Mouse (Mus musculus) liver (tissue): ENCODE results near the gene Gm14399.
"Not testable (repeated sequence)": the region's sequence is repeated elsewhere in the genome, so short reads cannot be mapped to it uniquely, and the experiment has no call there.

ENCODE experiments used
- DNase-seq: peaks from one replicate; pipeline ENCODE4 v3.0.0-alpha.2; 2020; ENCODE audit warnings: mixed read lengths

The Gm14399 gene

DNA sequence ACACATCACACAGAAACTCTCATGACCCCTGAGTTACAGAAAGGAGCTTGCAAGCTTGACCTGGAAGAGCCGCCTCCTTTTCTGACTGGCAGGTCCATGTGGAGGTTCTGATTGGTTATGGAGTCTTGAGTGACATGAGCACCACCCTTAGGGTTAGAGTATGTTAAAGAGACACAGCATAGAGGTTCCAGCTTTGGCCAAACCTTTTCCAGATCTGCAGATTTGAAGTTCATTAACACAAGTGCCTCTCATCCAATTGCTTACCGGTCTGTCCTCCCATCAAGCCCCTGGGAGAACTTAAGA lies at the start of gene Gm14399:
Gene Gm14399 (minus strand): TSS at position 20 of the 303 bp plus-strand sequence.
- not testable (repeated sequence) for DNase-seq

DNA sequence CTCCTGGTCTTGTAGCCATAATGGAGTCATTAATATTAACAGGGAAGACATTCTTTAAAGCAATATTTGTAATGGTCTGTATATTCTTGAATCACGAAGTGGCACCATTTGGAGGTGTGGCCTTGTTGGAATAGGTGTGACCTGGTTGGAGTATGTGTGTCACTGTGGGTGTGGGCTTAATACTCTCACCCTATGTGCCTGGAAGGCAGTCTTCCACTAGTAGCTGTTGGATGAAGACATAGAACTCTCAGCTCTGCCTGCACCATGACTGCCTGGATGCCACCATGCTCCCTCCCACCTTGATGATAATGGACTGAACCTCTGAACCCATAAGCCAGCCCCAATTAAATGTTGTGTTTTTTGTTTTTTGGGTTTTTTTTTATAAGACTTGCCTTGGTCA lies 37.2 kb upstream of the Gm14399 start:
- DNase-seq = not testable (repeated sequence)

DNA sequence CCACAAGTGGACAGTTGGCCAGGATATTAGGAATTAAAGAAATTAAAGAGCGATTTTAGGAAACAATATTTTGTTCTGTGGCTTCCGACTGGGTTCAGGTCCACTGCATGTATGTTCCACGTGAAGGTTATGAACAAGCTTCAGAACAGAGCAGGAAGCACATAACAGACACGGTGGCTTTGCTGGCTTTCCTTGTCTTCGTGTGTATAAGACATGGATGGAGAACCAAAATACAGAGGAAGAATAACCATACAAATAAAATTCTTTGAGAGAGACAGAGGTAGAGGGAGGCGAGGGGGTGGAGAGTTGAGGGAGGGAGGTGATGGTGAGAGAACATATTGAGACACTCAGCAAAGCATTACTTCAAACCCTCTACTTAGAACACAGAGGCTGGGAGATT lies 34.5 kb upstream of the Gm14399 start:
- no peak for DNase-seq

DNA sequence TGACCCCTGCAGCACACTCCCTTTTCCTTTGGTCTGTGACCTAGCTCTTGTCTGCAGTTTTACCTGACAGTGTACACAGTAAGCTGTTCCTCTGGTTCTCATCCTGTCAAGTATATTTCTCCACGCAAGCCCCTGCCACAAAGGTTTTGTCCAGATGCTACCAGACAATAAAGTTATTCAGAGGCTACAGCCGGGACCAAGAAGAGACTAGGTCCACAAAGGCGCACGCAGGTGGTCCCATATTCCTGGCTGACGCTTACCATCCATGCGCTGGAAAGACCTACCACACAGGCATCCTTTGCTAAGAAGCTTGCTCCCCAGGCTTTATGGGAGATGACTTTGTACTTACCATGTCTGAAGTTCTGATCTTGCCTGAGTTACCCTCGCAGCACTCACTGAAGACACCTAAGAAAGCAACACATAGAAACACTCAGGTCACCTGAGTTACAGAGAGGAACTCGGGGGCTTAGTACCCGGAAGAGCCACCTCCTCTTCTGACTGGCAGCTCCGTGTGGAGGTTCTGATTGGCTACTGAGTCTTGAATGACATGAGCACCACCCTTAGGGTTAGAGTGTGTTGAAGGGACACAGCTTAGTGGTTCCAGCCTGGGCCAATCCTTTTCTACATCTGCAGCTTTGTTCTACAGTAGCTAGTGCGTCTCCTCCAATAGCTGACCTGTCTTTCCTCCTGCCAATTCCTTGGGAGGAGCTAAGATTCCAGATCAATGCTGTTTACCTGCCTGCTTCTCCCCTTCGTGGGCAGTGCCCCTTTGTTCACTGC lies 33.8 kb upstream of the Gm14399 start, which contains the start of gene Gm14443:
Gene Gm14443 (minus strand): TSS at position 471 of the 780 bp plus-strand sequence.
- not testable (repeated sequence) for DNase-seq

DNA sequence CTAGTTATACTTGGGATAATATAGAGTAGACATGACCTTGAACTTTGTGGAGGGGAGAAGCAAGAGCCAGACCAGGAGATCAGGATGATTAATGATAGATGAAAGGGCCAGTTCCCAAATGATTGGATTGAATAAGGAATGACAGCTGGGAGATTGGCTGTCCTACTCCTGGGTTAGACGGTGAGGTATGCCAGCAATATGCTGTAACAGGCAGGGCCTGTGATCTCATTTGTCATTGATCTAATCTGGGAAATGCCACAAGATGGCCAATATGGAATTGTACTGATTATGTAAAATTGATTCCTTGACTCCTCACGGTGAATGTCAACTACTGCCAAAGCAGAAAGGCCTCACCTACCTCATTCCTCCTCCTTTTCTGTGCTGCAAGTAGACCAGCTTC lies 32.2 kb upstream of the Gm14399 start:
- DNase-seq = not testable (repeated sequence)

DNA sequence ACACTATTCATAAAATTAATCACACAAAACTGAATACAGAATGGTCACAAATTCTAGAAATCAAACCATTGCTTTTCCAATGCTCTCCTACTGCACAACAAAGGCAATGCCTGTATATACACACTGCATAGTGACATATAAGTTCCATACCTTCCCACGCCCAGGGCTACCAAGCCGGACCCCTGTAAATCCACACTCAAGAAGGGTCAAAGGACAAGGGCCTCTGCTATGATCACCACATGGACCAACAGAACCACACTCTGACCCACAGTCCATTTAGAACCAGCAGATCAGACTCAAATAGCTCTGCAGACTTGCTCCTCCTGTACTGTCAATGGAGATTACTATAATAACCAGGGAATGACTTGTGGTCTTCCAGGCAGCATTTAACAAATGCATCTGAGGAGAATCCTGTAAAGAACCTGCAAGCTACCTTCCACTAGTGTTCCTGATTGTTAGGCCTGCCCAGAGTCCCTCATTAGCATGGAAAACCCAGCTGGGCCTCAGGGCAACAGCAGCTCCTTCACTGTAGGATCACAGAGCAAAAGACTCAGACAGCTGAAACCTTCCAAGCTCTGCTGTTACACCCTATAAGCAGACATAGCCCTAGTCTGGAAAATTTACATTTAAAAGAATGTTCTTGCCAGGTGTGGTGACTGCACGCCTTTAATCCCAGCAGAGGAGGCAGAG lies 31.2 kb upstream of the Gm14399 start:
- not testable (repeated sequence) for DNase-seq

DNA sequence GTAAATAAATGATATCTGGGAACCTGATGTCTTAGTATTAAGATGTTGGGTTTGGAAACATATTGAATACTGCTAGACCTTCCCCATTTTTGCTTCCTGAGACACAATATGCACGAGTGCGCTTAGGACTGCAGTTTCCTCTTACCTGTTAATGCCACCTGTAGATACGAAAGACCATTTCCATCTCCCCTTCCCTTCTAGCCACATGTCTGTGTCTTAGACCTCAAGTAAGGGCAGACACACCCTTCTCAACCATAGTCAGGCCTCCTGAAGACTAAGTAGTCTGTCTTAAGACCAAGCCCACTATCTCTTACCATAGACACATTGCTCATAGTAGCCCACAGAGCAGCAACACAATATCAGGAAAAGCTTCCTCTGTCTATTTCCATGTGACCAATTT lies 30.3 kb upstream of the Gm14399 start:
- DNase-seq = no peak

DNA sequence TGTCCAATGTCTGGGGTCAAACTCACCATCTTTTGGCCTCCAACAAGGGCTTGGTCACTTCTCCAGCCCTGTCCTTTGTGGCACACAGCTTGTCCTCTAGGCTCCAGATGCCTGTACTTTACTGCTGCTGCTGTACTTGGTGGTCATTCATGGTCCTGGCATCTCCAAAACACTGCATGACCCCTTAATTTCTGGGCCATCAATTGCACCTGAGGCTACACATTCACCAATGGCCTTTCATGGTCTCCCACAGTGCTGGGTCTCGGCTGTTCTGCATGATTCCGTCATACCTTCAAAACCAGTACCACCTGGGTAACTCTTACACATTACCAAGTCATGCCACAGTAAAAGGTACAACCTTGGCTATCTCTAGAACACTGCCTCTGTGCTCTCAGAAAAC lies 25.1 kb upstream of the Gm14399 start:
- not testable (repeated sequence) for DNase-seq

DNA sequence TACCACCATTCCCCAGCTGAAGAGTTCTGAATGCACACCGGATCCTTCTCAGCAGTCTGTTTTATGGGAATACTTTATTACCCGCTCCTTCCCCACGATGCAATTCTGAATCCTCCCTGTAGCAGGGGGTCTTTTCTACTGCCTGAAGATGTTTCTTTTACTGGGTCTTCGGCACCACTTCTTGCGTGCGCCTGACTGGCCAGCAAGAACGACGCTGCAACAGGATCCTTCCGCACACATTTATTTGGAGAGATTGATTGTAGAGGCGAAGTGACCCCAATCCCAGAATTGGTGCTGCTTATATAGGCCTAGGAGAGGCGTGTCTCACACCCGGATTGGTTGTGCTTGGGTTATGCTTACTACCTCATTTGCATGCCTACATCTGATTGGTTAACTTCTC lies 23.3 kb upstream of the Gm14399 start:
- DNase-seq = not testable (repeated sequence)

DNA sequence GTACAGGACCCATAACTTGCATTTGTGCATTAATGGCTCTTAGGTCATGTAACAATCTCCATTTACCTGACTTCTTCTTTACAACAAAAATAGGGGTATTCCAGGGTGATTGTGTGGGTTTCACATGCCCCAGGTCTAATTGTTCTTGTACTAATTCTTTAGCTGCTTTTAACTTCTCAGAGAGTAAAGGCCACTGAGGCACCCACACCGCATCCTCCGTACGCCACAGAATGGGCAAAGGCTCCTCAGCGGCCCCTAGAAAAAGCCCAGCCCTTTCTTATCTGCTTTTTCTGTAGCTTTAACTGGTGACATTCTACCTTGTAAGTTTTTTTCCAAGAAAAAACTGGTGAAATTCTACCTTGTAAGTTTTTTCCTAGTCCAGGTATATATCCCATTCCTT lies 19.6 kb upstream of the Gm14399 start:
- DNase-seq = not testable (repeated sequence)

DNA sequence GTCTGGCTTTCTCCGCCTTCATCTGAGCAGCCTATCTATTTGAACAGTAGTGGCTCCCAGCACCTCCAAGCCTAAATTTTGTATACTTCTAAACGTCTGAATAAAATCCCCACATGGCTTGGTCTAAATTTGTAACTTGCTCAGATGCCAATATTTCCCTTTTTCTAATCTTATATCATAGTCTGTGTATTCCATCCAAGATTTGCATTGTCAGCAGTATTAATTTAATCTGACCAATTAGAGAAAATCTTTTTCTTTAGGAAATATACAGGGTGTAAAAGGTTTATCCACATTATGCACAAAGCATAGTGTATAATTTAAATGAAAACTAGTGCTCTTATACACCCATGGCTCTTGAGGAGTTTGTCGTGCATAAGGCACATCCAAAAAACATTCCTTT lies 16.8 kb upstream of the Gm14399 start:
- no peak for DNase-seq

DNA sequence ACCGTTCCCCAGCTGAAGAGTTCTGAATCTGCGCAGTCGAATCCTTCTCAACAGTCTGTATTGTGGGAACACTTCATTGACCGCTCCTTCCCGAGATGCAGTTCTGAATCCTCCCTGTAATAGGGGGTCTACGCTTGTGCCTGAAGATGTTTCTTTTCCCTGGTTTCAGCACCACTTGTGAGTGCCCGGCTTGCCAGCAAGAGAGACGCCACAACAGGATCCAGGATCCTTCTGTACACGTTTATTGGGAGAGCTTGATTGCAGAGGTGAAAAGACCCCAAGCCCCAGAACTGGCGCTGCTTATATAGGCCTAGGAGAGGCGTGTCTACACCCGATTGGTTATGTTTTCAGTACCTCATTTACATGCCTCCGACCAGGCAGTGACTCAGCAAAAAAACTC lies 14.9 kb upstream of the Gm14399 start:
- no peak for DNase-seq

DNA sequence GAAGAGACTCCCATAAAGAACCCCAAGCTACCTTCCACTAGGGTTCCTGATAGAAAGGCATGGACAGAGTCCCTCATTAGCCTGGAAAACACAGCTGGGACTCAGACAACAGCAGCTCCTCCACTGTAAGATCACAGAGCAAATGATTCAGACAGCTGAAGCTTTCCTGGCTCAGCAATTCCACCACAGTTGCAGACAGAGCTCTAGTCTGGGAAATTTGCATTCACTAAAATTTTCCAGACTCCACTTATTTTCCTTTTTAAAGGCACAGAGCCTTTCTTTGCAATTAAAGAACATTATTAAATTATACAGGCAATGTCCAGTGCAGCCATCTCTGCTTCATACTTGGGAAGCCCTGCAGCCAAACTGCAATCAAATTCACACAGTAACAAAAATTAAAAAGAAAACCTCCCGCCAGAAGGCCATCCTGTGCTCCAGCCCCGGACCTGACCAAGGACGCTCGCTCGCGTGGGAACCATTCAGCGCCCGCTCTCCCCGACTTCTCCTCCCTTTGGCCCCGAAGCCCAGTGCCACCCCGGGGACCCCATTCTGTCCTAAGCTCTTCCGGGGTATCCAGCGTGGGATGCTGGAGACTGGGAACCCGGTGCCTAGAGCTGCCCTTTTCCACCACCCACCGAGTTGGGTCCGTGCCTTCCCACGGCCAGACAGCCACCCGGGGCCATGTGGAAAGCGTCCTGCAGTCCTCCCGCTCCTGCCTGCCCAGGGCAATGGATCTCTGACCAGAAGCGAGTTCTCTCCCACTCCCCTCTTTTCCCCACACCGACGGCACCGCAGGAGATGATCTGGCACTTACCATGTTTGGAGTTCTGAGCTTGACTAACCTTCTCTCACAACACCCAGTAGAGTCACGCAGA lies 457 bp downstream of the Gm14399 start:
- DNase-seq = not testable (repeated sequence)

DNA sequence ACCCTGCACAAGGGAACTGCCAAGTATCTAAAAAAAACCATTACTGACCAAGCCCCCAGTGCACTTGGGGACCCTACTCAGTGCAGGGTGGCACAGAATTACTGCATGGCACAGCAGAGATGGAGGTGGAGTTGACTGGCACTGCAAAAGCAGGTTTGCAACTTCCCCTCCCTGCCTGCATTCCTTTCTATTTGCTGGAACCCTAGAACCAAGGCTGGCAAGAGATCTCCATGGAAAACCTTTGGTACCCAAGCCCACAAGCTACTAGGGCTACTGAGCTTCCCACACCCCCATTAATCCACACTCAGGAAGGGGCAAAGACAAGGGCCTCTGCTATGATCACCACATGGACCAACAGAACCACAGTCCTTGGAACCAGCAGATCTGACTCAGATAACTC lies 1.2 kb downstream of the Gm14399 start:
- DNase-seq = not testable (repeated sequence)
